Comparison of ENCODE assay signal across 25 mouse cellular contexts in genomic region chr16:19153046-19153445, GRCm38 (mm10).
"Had no signal": no experiment of that assay in that cellular context is flagged by ENCODE, and none has a peak within 500 bp of the region (broad histone marks: within the 10 kb centered on the region; RNA-seq: fewer than 3 reads in every experiment).

No protein-coding gene starts in this region.

- H3K36me3 ChIP-seq: heart, embryonic 10.5 days; hindbrain, embryonic 10.5 days; hindbrain, embryonic 12.5 days; intestine, embryonic 15.5 days; limb, embryonic 10.5 days; limb, embryonic 12.5 days had no signal

- H3K4me1 ChIP-seq: heart, embryonic 10.5 days; hindbrain, embryonic 10.5 days; hindbrain, embryonic 12.5 days; intestine, embryonic 15.5 days; limb, embryonic 10.5 days; limb, embryonic 12.5 days had no signal

- DNase-seq: gastrocnemius, adult 2 months; gastrocnemius, postnatal 10 days; gastrocnemius, postnatal 25 days; heart, adult 18-20 months; heart, postnatal 10 days; heart, postnatal 4 days; kidney, adult 18-20 months; kidney, adult 8-10 months; kidney, postnatal 14 days; kidney, postnatal 36 days; layer of hippocampus, adult 9-11 months; layer of hippocampus, postnatal 36 days; liver had no signal

- H3K9me3 ChIP-seq: hindbrain, embryonic 10.5 days; hindbrain, embryonic 12.5 days; intestine, embryonic 15.5 days; limb, embryonic 10.5 days; limb, embryonic 12.5 days had no signal

- H3K4me3 ChIP-seq: gastrocnemius, adult 2 months; heart, embryonic 10.5 days; hindbrain, embryonic 10.5 days; hindbrain, embryonic 12.5 days; intestine, embryonic 15.5 days; limb, embryonic 10.5 days; limb, embryonic 12.5 days had no signal

- H3K27me3 ChIP-seq: hindbrain, embryonic 12.5 days; intestine, embryonic 15.5 days; limb, embryonic 12.5 days had no signal

- ATAC-seq: hindbrain, embryonic 16.5 days; inflammation-experienced regulatory T-cells, adult 6 months; intestine, embryonic 15.5 days; intestine, postnatal 0 days had no signal

- H3K9ac ChIP-seq: hindbrain, embryonic 12.5 days; hindbrain, embryonic 14.5 days; intestine, embryonic 15.5 days; limb, embryonic 12.5 days had no signal

- H3K4me2 ChIP-seq: hindbrain, embryonic 12.5 days; hindbrain, embryonic 14.5 days; intestine, embryonic 15.5 days; limb, embryonic 12.5 days; liver, embryonic 11.5 days had no signal

- H3K27ac ChIP-seq: gastrocnemius, adult 2 months; heart, embryonic 10.5 days; hindbrain, embryonic 10.5 days; hindbrain, embryonic 12.5 days; hindbrain, embryonic 14.5 days; intestine, embryonic 15.5 days; kidney, postnatal 0 days; limb, embryonic 10.5 days; limb, embryonic 12.5 days had no signal
